Mouse (Mus musculus) forebrain, embryonic 13.5 days (tissue): ENCODE results near the gene 2810021J22Rik. TPM values are rescaled to one million over a fixed set of nuclear protein-coding genes. Genes with fewer than 3 reads are reported as not detected.

Experiments
- ATAC-seq: fragments of 200-750 bp; cut with Nextera tagmentation; 2 replicates; pipeline ENCODE4 v1.8.0; 2017
- H3K27ac ChIP-seq: fragments of 300-500 bp; sonication (generic); 2 replicates; pipeline ENCODE4 v1.5.1; 2015; ENCODE audit warnings: inconsistent platforms, mild to moderate bottlenecking, moderate library complexity
- H3K27me3 ChIP-seq: fragments of 300-500 bp; sonication (generic); 2 replicates; pipeline ENCODE4 v1.6.1; 2015; ENCODE audit warnings: mild to moderate bottlenecking, inconsistent platforms
- H3K36me3 ChIP-seq: fragments of 300-500 bp; sonication (generic); 2 replicates; pipeline ENCODE4 v1.6.1; 2015; ENCODE audit warnings: mild to moderate bottlenecking, inconsistent platforms; ENCODE audit not compliant: poor library complexity, severe bottlenecking
- H3K4me1 ChIP-seq: fragments of 300-500 bp; sonication (generic); 2 replicates; pipeline ENCODE4 v1.6.1; 2015; ENCODE audit warnings: inconsistent platforms
- H3K4me2 ChIP-seq: fragments of 300-500 bp; sonication (generic); 2 replicates; pipeline ENCODE4 v1.6.1; 2015; ENCODE audit warnings: inconsistent platforms, mild to moderate bottlenecking, moderate library complexity
- H3K4me3 ChIP-seq: fragments of 300-500 bp; sonication (generic); 2 replicates; pipeline ENCODE4 v1.5.1; 2015; ENCODE audit warnings: mild to moderate bottlenecking, inconsistent platforms
- H3K9ac ChIP-seq: fragments of 300-500 bp; sonication (generic); 2 replicates; pipeline ENCODE4 v1.6.1; 2015; ENCODE audit warnings: mild to moderate bottlenecking, inconsistent platforms
- H3K9me3 ChIP-seq: fragments of 300-500 bp; sonication (generic); replicated peaks from 2 replicates; pipeline ENCODE4 v1.6.1; 2016; ENCODE audit warnings: inconsistent platforms
- WGBS: fragments of 180-500 bp; shearing (Covaris S2); methylation state at CpG from one replicate; pipeline ENCODE4 v1.1.7; 2015; 5-methylcytosine and 5-hydroxymethylcytosine counted together
- polyA plus RNA-seq: library from polyadenylated mRNA; unstranded; fragments of >200 nt; fragmentation: Nextera tagmentation; extraction: Ambion mirVana; gene quantifications from 2 replicates; pipeline ENCODE4 v1.2.1, GENCODE M21; 2015

Gene 2810021J22Rik
- polyA plus RNA-seq, 1 experiment from 2014 or later: 10.5 TPM

GRCm38 (mm10) chr11:58890511-58890910 lies 23.5 kb downstream of the 2810021J22Rik start:
- peaks cover 63% of the 10 kb centered on the region for H3K36me3 ChIP-seq
- H3K4me1 ChIP-seq: no peaks in the 10 kb centered on the region
- no peaks in the 10 kb centered on the region for H3K9me3 ChIP-seq
- ATAC-seq: no peak
- H3K27me3 ChIP-seq: no peaks in the 10 kb centered on the region
- no peak overlapping the region for H3K9ac ChIP-seq
- no peak overlapping the region for H3K4me3 ChIP-seq
- WGBS: 91% methylated on average over 10 of the region's 10 CpGs
- no peak overlapping the region for H3K4me2 ChIP-seq
- no peak overlapping the region for H3K27ac ChIP-seq

GRCm38 (mm10) chr11:58894456-58894855 lies 27.4 kb downstream of the 2810021J22Rik start:
- H3K27me3 ChIP-seq: no peaks in the 10 kb centered on the region
- WGBS: 72% methylated on average over 6 of the region's 6 CpGs
- no peak overlapping the region for H3K4me3 ChIP-seq
- ATAC-seq: no peak
- H3K9ac ChIP-seq: no peak overlapping the region
- H3K4me1 ChIP-seq: no peaks in the 10 kb centered on the region
- H3K36me3 ChIP-seq: peaks cover 82% of the 10 kb centered on the region
- H3K4me2 ChIP-seq: no peak overlapping the region
- no peaks in the 10 kb centered on the region for H3K9me3 ChIP-seq
- H3K27ac ChIP-seq: no peak overlapping the region

GRCm38 (mm10) chr11:58897485-58897884 lies 30.5 kb downstream of the 2810021J22Rik start:
- Histone ChIP-seq H3K9ac (no peak overlapping the region), H3K9me3 (no peaks in the 10 kb centered on the region), H3K36me3 (peaks cover 74% of the 10 kb centered on the region), H3K4me2 (no peak overlapping the region), H3K4me1 (peaks cover 11% of the 10 kb centered on the region), H3K27me3 (no peaks in the 10 kb centered on the region), H3K4me3 (no peak overlapping the region), H3K27ac (no peak overlapping the region)
- 83% methylated on average over 6 of the region's 6 CpGs for WGBS
- ATAC-seq: no peak

GRCm38 (mm10) chr11:58901080-58901479 lies 34.1 kb downstream of the 2810021J22Rik start:
- Histone ChIP-seq H3K4me2 (no peak overlapping the region), H3K9me3 (no peaks in the 10 kb centered on the region), H3K27ac (no peak overlapping the region), H3K36me3 (peaks cover 47% of the 10 kb centered on the region), H3K9ac (peak overlapping the region; percentile 40), H3K4me1 (peaks cover 21% of the 10 kb centered on the region), H3K27me3 (no peaks in the 10 kb centered on the region), H3K4me3 (no peak overlapping the region)
- no peak for ATAC-seq

GRCm38 (mm10) chr11:58903511-58904409 lies 36.7 kb downstream of the 2810021J22Rik start, which contains the start of gene Zfp39:
TSS of gene Zfp39 (minus strand) at chr11:58904225.
- H3K4me1 ChIP-seq: peaks cover 21% of the 10 kb centered on the region
- peak within 1 kb of the TSS; percentile 84 for H3K4me3 ChIP-seq
- peak; percentile 99 for ATAC-seq
- no peaks in the 10 kb centered on the region for H3K27me3 ChIP-seq
- peak within 1 kb of the TSS; percentile 91 for H3K9ac ChIP-seq
- H3K4me2 ChIP-seq: peak within 1 kb of the TSS; percentile 71
- peaks cover 26% of the 10 kb centered on the region for H3K36me3 ChIP-seq
- H3K9me3 ChIP-seq: no peaks in the 10 kb centered on the region
- under 1% methylated on average over 40 of the region's 40 CpGs for WGBS
- H3K27ac ChIP-seq: peak within 1 kb of the TSS; percentile 69

GRCm38 (mm10) chr11:58904410-58904718 lies 37.3 kb downstream of the 2810021J22Rik start:
- peak overlapping the region; percentile 84 for H3K4me3 ChIP-seq
- H3K4me1 ChIP-seq: peaks cover 21% of the 10 kb centered on the region
- no peaks in the 10 kb centered on the region for H3K9me3 ChIP-seq
- no peak for ATAC-seq
- peak overlapping the region; percentile 71 for H3K4me2 ChIP-seq
- H3K36me3 ChIP-seq: peaks cover 20% of the 10 kb centered on the region
- 4% methylated on average over 8 of the region's 8 CpGs for WGBS
- H3K27me3 ChIP-seq: no peaks in the 10 kb centered on the region
- H3K27ac ChIP-seq: no peak overlapping the region
- peak overlapping the region; percentile 91 for H3K9ac ChIP-seq

GRCm38 (mm10) chr11:58904838-58905237 lies 37.8 kb downstream of the 2810021J22Rik start:
- Histone ChIP-seq H3K27me3 (no peaks in the 10 kb centered on the region), H3K4me3 (no peak overlapping the region), H3K27ac (no peak overlapping the region), H3K9me3 (no peaks in the 10 kb centered on the region), H3K4me2 (no peak overlapping the region; the same call in 1 of the 2 replicates), H3K9ac (no peak overlapping the region), H3K36me3 (peaks cover 17% of the 10 kb centered on the region), H3K4me1 (peaks cover 21% of the 10 kb centered on the region)
- no peak for ATAC-seq
- WGBS: 43% methylated on average over 6 of the region's 6 CpGs

- Histone ChIP-seq H3K27me3 (peaks cover 6% of the 10 kb centered on the region), H3K9ac (no peak overlapping the region), H3K9me3 (no peaks in the 10 kb centered on the region), H3K4me2 (no peak overlapping the region), H3K36me3 (no peaks in the 10 kb centered on the region), H3K4me3 (no peak overlapping the region), H3K27ac (no peak overlapping the region), H3K4me1 (0 out of 2 replicates have a peak, but pooled peaks cover 6% of the 10 kb centered on the region)
- ATAC-seq: no peak
- WGBS: 100% methylated on average over 1 of the region's 1 CpGs
These were observed 46.8 kb downstream of the 2810021J22Rik start for GRCm38 (mm10) chr11:58913776-58914175.

- 18% methylated on average over 17 of the region's 17 CpGs for WGBS
- Histone ChIP-seq H3K4me2 (peak overlapping the region; percentile 58), H3K9ac (peak overlapping the region; percentile 45), H3K9me3 (no peaks in the 10 kb centered on the region), H3K27me3 (peaks cover 6% of the 10 kb centered on the region), H3K4me1 (0 out of 2 replicates have a peak, but pooled peaks cover 6% of the 10 kb centered on the region), H3K27ac (no peak overlapping the region), H3K36me3 (no peaks in the 10 kb centered on the region), H3K4me3 (peak overlapping the region; percentile 28)
- ATAC-seq: no peak
These were observed 47.5 kb downstream of the 2810021J22Rik start for GRCm38 (mm10) chr11:58914461-58915028.

GRCm38 (mm10) chr11:58916879-58917744 lies 50.1 kb downstream of the 2810021J22Rik start:
- Histone ChIP-seq H3K27ac (no peak overlapping the region), H3K4me2 (no peak overlapping the region), H3K9ac (no peak overlapping the region), H3K4me1 (0 out of 2 replicates have a peak, but pooled peaks cover 6% of the 10 kb centered on the region), H3K4me3 (no peak overlapping the region), H3K27me3 (peaks cover 6% of the 10 kb centered on the region), H3K9me3 (no peaks in the 10 kb centered on the region), H3K36me3 (no peaks in the 10 kb centered on the region)
- no peak for ATAC-seq
- 55% methylated on average over 14 of the region's 14 CpGs for WGBS

GRCm38 (mm10) chr11:58917745-58918366 lies 50.8 kb downstream of the 2810021J22Rik start, which contains the start of gene Btnl10:
TSS of gene Btnl10 (plus strand) at chr11:58917908.
- H3K9me3 ChIP-seq: no peaks in the 10 kb centered on the region
- no peak within 1 kb of the TSS for H3K4me2 ChIP-seq
- ATAC-seq: no peak
- H3K27me3 ChIP-seq: peaks cover 6% of the 10 kb centered on the region
- 0 out of 2 replicates have a peak, but pooled peaks cover 6% of the 10 kb centered on the region for H3K4me1 ChIP-seq
- WGBS: 93% methylated on average over 12 of the region's 12 CpGs
- no peak within 1 kb of the TSS for H3K4me3 ChIP-seq
- no peaks in the 10 kb centered on the region for H3K36me3 ChIP-seq
- H3K27ac ChIP-seq: no peak within 1 kb of the TSS
- no peak within 1 kb of the TSS for H3K9ac ChIP-seq
